Mouse (Mus musculus): ENCODE data around the gene Saxo2. TPM values are rescaled to one million over a fixed set of nuclear protein-coding genes. Genes with fewer than 3 reads are reported as not detected.

The Saxo2 gene
- 7.4 and 12.9 TPM in 2 replicates for polyA plus RNA-seq (2016; fragmentation: Nextera tagmentation; extraction: Ambion mirVana)

- peak; percentile 95 for DNase-seq (ENCODE audit: low spot score)
- peak within 1 kb of the TSS; percentile 80 for H3K4me3 ChIP-seq
- under 1% methylated on average over 46 of the region's 46 CpGs for WGBS
- H3K27ac ChIP-seq = peak within 1 kb of the TSS; percentile 88
- no peaks in the 10 kb centered on the region for H3K27me3 ChIP-seq (ENCODE audit: insufficient read depth, poor library complexity, severe bottlenecking)
- peaks cover 14% of the 10 kb centered on the region for H3K4me1 ChIP-seq (replicated peaks)
- no peaks in the 10 kb centered on the region for H3K9me3 ChIP-seq
- H3K36me3 ChIP-seq = peaks cover 21% of the 10 kb centered on the region
Measured at GRCm38 (mm10) chr7:82648353-82649080, at the start of gene Saxo2, which contains the start of gene Efl1. Saxo2 (minus strand) TSS chr7:82648528. Efl1 (plus strand) TSS chr7:82648614.

- no peaks in the 10 kb centered on the region for H3K27me3 ChIP-seq (ENCODE audit: insufficient read depth, poor library complexity, severe bottlenecking)
- 77% methylated on average over 8 of the region's 8 CpGs for WGBS
- H3K4me3 ChIP-seq = no peak overlapping the region
- H3K9me3 ChIP-seq = no peaks in the 10 kb centered on the region
- DNase-seq (ENCODE audit: low spot score) = no peak
- no peaks in the 10 kb centered on the region for H3K4me1 ChIP-seq (replicated peaks)
- no peak overlapping the region for H3K27ac ChIP-seq
- H3K36me3 ChIP-seq = peaks cover 59% of the 10 kb centered on the region
Measured at GRCm38 (mm10) chr7:82697668-82698067, 49.3 kb upstream of the Saxo2 start.

DNA sequence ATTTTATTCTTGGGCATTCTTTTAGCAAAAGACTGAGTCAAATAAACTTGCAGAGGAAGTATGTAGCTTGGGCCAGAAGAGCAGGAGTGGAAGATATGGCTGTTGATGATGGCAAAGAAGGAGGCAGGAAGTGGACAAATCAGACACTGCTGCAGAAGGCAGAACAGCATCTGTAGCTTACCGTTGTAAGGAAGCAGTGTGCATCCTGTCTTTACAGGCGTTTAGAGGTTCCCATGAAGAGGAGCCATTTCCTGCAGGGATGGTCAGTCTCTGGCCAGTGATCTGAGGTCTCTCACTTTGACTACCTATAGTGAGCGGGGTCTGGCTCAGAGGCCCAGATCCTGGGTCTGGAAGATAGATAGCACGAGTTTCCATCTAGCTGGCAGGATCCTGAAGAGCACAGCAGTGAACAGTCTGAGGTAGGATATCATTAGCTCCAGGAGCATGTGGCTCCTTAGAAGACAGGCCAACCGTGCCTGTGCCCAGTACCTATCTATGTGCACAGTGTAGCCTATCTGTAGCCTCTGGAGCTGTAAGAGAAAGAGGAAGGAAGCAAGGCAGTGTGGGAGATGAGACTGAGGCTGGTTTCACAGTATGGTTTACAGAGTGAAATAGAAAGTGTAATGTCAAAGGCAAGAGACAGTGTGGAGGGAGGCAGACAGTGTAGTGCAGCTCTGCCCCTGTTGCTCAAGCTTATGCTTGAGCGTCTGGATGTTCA, 42.9 kb upstream of the Saxo2 start:
- no peak for DNase-seq (ENCODE audit: low spot score)
- Histone ChIP-seq H3K4me1 (replicated peaks) (0 out of 2 replicates have a peak, but pooled peaks cover 7% of the 10 kb centered on the region), H3K4me3 (no peak overlapping the region), H3K36me3 (peaks cover 57% of the 10 kb centered on the region), H3K27ac (no peak overlapping the region), H3K27me3 (ENCODE audit: insufficient read depth, poor library complexity, severe bottlenecking) (no peaks in the 10 kb centered on the region), H3K9me3 (no peaks in the 10 kb centered on the region)
- WGBS = 89% methylated on average over 6 of the region's 6 CpGs

GRCm38 (mm10) chr7:82688736-82689135, 40.4 kb upstream of the Saxo2 start:
- H3K36me3 ChIP-seq = peaks cover 56% of the 10 kb centered on the region
- no peaks in the 10 kb centered on the region for H3K9me3 ChIP-seq
- no peak overlapping the region for H3K4me3 ChIP-seq
- no peaks in the 10 kb centered on the region for H3K27me3 ChIP-seq (ENCODE audit: insufficient read depth, poor library complexity, severe bottlenecking)
- 0 out of 2 replicates have a peak, but pooled peaks cover 7% of the 10 kb centered on the region for H3K4me1 ChIP-seq (replicated peaks)
- H3K27ac ChIP-seq = no peak overlapping the region; the same call in 1 of the 2 replicates
- DNase-seq (ENCODE audit: low spot score) = no peak
- 51% methylated on average over 3 of the region's 3 CpGs for WGBS

DNA sequence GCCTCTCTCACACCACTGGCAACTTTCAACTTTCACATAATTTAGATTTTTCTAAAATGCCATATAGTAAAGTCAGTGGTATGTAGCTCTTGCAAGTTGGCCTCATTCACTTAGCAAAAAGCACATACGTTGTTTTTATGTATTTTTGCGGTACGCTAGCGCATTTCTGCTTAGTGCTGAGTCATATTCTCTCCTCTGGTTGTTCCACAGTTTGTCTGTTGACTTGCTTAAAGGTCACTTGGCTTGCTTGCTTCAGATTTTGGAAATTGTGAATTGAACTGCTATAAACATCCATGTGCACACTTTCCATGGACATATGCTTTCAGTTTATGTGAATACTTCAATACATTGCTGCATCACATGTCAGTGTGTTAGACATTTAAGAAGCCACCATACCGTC, 31.6 kb upstream of the Saxo2 start:
- no peaks in the 10 kb centered on the region for H3K9me3 ChIP-seq
- no peak overlapping the region for H3K27ac ChIP-seq
- no peak for DNase-seq (ENCODE audit: low spot score)
- H3K27me3 ChIP-seq (ENCODE audit: insufficient read depth, poor library complexity, severe bottlenecking) = no peaks in the 10 kb centered on the region
- H3K36me3 ChIP-seq = peaks cover 57% of the 10 kb centered on the region
- no peaks in the 10 kb centered on the region for H3K4me1 ChIP-seq (replicated peaks)
- no peak overlapping the region for H3K4me3 ChIP-seq
- 92% methylated on average over 5 of the region's 5 CpGs for WGBS

- WGBS = 88% methylated on average over 6 of the region's 6 CpGs
- DNase-seq (ENCODE audit: low spot score) = no peak
- Histone ChIP-seq H3K4me3 (no peak overlapping the region), H3K27me3 (ENCODE audit: insufficient read depth, poor library complexity, severe bottlenecking) (no peaks in the 10 kb centered on the region), H3K36me3 (peaks cover 65% of the 10 kb centered on the region), H3K9me3 (no peaks in the 10 kb centered on the region), H3K4me1 (replicated peaks) (no peaks in the 10 kb centered on the region), H3K27ac (no peak overlapping the region)
Measured at GRCm38 (mm10) chr7:82676834-82677233, 28.5 kb upstream of the Saxo2 start.

- Histone ChIP-seq H3K36me3 (peaks cover 66% of the 10 kb centered on the region), H3K4me3 (no peak overlapping the region), H3K27me3 (ENCODE audit: insufficient read depth, poor library complexity, severe bottlenecking) (no peaks in the 10 kb centered on the region), H3K4me1 (replicated peaks) (no peaks in the 10 kb centered on the region), H3K27ac (no peak overlapping the region), H3K9me3 (no peaks in the 10 kb centered on the region)
- no peak for DNase-seq (ENCODE audit: low spot score)
- 91% methylated on average over 5 of the region's 5 CpGs for WGBS
Measured at GRCm38 (mm10) chr7:82676001-82676400, 27.7 kb upstream of the Saxo2 start.

DNA sequence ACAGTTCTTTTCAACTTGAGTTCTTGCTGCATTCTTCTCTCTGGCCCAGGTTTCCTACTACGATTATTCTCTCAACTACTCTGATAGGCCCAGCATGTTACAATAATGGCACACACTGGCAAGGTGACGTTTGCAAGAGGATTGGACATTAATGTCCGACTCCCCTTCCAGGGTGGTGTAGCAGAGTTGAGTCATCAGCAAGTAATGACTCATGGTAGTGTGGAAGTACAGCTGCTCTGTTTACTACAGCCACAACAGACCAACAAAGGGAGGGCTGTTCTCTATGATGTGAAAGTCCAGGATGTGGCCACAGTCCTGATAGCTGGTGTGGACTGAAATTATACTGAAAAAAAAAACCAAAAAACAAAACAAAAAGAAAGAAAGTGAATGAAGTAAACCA, 16.3 kb upstream of the Saxo2 start:
- no peak for DNase-seq (ENCODE audit: low spot score)
- Histone ChIP-seq H3K36me3 (peaks cover 76% of the 10 kb centered on the region), H3K4me3 (no peak overlapping the region), H3K27ac (no peak overlapping the region), H3K4me1 (replicated peaks) (no peaks in the 10 kb centered on the region), H3K27me3 (ENCODE audit: insufficient read depth, poor library complexity, severe bottlenecking) (no peaks in the 10 kb centered on the region), H3K9me3 (peaks cover 4% of the 10 kb centered on the region; the same call in 1 of the 2 replicates)
- 95% methylated on average over 3 of the region's 3 CpGs for WGBS

DNA sequence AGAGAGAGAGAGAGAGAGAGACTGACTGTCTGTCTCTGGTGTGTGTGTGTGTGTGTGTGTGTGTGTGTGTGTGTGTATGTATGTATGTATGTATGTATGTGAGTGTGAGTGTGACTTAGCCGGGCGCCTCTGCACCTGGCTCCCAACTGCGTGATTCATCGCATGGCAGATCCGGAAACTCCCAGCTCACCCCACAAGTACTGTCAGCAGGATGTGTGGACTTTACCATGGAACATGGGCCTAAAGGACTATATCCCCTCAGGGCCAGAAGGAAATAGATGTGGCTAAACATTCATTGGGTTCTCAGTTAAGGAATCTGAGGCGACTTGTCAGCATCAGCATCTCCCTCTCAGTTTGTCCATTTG, 735 bp upstream of the Saxo2 start:
- H3K4me1 ChIP-seq (replicated peaks) = peaks cover 14% of the 10 kb centered on the region
- peak overlapping the region; percentile 88 for H3K27ac ChIP-seq
- peak overlapping the region; percentile 80 for H3K4me3 ChIP-seq
- peaks cover 23% of the 10 kb centered on the region for H3K36me3 ChIP-seq
- 26% methylated on average over 6 of the region's 6 CpGs for WGBS
- H3K9me3 ChIP-seq = no peaks in the 10 kb centered on the region
- no peak for DNase-seq (ENCODE audit: low spot score)
- no peaks in the 10 kb centered on the region for H3K27me3 ChIP-seq (ENCODE audit: insufficient read depth, poor library complexity, severe bottlenecking)

- no peaks in the 10 kb centered on the region for H3K27me3 ChIP-seq (ENCODE audit: insufficient read depth, poor library complexity, severe bottlenecking)
- WGBS = 29% methylated on average over 4 of the region's 4 CpGs
- peaks cover 14% of the 10 kb centered on the region for H3K4me1 ChIP-seq (replicated peaks)
- H3K9me3 ChIP-seq = no peaks in the 10 kb centered on the region
- no peak for DNase-seq (ENCODE audit: low spot score)
- peak overlapping the region; percentile 88 for H3K27ac ChIP-seq
- peaks cover 15% of the 10 kb centered on the region for H3K36me3 ChIP-seq
- peak overlapping the region; percentile 80 for H3K4me3 ChIP-seq
Measured at GRCm38 (mm10) chr7:82647909-82648308, 419 bp downstream of the Saxo2 start.

DNA sequence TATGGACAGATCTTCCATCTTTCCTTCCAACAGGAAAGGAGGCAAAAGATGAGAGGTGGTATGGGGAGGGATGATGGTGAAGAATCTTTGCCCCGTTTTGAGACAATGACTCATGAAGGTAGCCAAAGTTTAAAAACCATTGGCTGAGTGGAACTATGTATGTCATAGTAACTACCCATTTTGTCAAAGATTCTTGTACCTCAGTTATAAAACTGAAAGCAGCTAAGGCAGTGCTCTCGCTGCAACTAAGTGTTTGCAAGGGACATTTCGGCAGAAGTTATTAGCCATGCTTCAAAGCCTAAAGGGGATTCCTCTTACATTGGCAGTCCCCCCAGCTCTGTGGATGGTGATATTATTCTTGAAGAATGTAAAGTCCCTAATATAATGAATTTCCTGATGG, 1.1 kb downstream of the Saxo2 start:
- Histone ChIP-seq H3K9me3 (no peaks in the 10 kb centered on the region), H3K27me3 (ENCODE audit: insufficient read depth, poor library complexity, severe bottlenecking) (no peaks in the 10 kb centered on the region), H3K4me1 (replicated peaks) (peaks cover 14% of the 10 kb centered on the region), H3K27ac (no peak overlapping the region), H3K36me3 (peaks cover 9% of the 10 kb centered on the region), H3K4me3 (no peak overlapping the region)
- WGBS = 85% methylated on average over 3 of the region's 3 CpGs
- DNase-seq (ENCODE audit: low spot score) = no peak

DNA sequence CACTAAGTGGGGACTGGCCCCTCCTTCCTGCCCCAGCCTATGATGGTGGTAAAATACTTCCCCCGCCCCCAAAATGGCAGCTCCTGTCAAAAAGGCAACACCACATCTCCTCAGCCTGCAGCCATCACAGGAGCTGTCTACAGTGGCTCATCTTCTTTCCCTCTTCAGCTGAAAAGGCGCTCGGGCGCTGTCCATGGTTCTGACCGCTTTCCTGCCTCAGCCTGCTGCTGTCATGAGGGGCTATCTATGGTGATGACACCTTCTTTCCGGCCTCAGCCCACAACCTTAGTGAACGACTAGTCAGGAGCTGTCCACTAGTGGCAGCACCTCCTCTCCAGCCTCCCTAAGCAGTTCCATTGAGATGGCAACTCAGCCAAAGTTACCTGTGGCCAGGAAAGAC, 23.0 kb downstream of the Saxo2 start:
- no peak overlapping the region for H3K4me3 ChIP-seq
- peak; percentile 61 for DNase-seq (ENCODE audit: low spot score)
- no peaks in the 10 kb centered on the region for H3K4me1 ChIP-seq (replicated peaks)
- no peaks in the 10 kb centered on the region for H3K36me3 ChIP-seq
- H3K27me3 ChIP-seq (ENCODE audit: insufficient read depth, poor library complexity, severe bottlenecking) = no peaks in the 10 kb centered on the region
- WGBS = 20% methylated on average over 7 of the region's 7 CpGs
- H3K9me3 ChIP-seq = no peaks in the 10 kb centered on the region
- H3K27ac ChIP-seq = no peak overlapping the region

GRCm38 (mm10) chr7:82609629-82610028, 38.7 kb downstream of the Saxo2 start:
- no peak overlapping the region for H3K27ac ChIP-seq
- H3K4me3 ChIP-seq = no peak overlapping the region
- no peaks in the 10 kb centered on the region for H3K27me3 ChIP-seq (ENCODE audit: insufficient read depth, poor library complexity, severe bottlenecking)
- DNase-seq (ENCODE audit: low spot score) = no peak
- H3K4me1 ChIP-seq (replicated peaks) = no peaks in the 10 kb centered on the region
- H3K36me3 ChIP-seq = no peaks in the 10 kb centered on the region
- no peaks in the 10 kb centered on the region for H3K9me3 ChIP-seq
- WGBS = 68% methylated on average over 3 of the region's 3 CpGs
